Mouse (Mus musculus) adrenal gland, adult 2 months (tissue): ENCODE results near the gene Gpatch8. TPM values are rescaled to one million over a fixed set of nuclear protein-coding genes. Genes with fewer than 3 reads are reported as not detected.

Source experiments
- DNase-seq: peaks from one replicate; pipeline ENCODE4 v3.0.0; 2021
- long read RNA-seq: library from polyadenylated mRNA; stranded (forward); transcript quantifications from one replicate; pipeline ENCODE4 v2.0.0, GENCODE M21; 2021
- polyA plus RNA-seq: library from polyadenylated mRNA; depleted of rRNA; stranded (reverse); fragments of >200 nt; gene quantifications from 2 replicates; pipeline ENCODE4 v1.2.3, GENCODE M21; 2012; rRNA removed
- total RNA-seq, 2 experiments: library from RNA; stranded (reverse); gene quantifications; 2 replicates each; pipeline ENCODE4 v1.2.3; 2021

Gene Gpatch8
- 10 to 100 TPM; 23.2 to 31.4 TPM for total RNA-seq
- polyA plus RNA-seq: 16.0 and 18.4 TPM in 2 replicates
- long read RNA-seq, full-length matches to known transcripts: 2 of 4 reads
- long read RNA-seq, partial matches to known transcripts: 0 of 4 reads
- long read RNA-seq, other reads (novel, unspliced or antisense): 2 of 4 reads

- DNase-seq: peak; percentile 97
Observed at GRCm38 (mm10) chr11:102556031-102556715, at the start of gene Gpatch8. Gene Gpatch8, minus strand, starts transcription at chr11:102556392.

DNA sequence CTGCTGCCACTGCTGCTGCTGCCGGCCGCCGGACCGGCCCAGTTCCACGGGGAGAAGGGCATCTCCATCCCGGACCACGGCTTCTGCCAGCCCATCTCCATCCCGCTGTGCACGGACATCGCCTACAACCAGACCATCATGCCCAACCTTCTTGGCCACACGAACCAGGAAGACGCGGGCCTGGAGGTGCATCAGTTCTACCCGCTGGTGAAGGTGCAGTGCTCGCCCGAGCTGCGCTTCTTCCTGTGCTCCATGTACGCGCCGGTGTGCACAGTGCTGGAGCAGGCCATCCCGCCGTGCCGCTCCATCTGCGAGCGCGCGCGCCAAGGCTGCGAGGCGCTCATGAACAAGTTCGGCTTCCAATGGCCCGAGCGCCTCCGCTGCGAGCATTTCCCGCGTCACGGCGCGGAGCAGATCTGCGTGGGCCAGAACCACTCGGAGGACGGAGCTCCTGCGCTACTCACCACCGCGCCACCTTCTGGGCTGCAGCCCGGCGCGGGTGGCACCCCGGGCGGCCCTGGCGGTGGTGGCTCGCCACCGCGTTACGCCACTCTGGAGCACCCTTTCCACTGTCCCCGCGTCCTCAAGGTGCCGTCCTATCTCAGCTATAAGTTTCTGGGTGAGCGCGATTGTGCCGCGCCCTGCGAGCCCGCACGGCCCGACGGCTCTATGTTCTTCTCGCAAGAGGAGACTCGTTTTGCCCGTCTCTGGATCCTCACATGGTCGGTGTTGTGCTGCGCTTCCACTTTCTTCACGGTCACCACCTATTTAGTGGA, 48.8 kb upstream of the Gpatch8 start:
- peak; percentile 65 for DNase-seq

- peak; percentile 91 for DNase-seq
Observed at GRCm38 (mm10) chr11:102604010-102604584, 47.9 kb upstream of the Gpatch8 start, which contains the start of gene Fzd2. Gene Fzd2, plus strand, starts transcription at chr11:102604396.

DNA sequence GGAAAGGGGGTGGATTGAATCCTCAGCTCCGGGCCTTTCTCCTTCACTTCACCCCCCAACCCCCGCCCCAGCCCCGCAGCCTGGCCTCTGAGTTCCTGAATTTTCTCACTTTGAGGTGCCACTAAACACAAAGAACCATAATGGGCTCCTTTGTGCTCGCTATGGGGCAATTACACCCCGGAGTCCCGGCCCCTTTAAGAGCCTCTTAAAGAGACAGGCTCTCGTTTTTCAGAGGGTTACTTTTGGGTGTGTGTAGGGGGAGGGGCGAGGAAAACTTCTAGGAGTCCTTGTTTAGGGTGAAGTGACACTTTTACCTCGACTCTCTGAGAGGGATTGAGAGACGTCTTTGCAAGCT, 47.3 kb upstream of the Gpatch8 start:
- peak; percentile 64 for DNase-seq

DNA sequence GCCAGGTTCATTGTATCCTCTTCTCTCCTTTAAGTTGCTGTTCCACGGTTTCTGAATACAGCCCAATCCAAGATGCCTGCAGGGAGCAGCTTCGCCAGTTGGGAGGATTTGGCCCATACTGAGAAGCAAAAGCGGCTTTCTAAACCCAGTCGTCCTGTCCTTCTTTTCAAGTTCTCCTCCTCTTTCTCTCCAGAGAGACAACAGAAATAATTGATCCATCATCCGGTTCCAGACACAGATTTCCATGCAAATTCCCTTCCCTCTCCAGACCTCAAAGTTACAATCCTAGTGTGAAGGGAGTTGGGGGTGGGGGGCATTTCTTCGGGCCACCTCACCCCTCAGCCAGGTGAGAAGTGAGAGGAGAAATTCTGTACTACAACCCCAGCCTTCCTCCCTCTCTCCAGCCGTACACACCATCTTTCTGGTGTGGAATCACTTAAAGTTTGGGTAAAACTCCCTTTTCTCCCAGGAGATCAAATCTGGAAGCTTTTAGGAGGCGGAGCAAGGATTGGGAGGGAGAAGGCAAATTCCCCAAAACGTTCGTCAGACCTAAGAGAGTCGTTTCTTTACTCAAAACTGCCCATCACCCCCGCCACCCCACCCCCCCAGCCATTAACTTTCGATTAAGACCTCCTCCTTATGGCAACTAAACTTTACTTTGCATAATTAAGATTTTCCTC, 46.8 kb upstream of the Gpatch8 start:
- no peak for DNase-seq

DNA sequence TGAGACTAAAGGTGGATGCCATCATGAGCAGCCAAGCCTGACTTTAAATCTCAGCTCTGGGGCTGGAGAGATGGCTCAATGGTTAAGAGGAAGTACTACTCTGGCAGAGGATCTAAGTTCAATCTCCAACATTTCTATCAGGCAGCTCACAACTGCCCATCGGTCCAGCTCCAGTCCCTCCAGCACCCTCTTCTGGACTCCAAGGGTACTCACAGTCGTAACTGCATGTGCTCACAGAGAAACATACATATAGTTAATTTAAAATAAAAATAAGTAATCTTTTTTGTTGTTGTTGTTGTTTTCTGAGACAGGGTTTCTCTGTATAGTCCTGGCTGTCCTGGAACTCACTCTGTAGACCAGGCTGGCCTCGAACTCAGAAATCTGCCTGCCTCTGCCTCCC, 43.7 kb upstream of the Gpatch8 start:
- DNase-seq: no peak

DNA sequence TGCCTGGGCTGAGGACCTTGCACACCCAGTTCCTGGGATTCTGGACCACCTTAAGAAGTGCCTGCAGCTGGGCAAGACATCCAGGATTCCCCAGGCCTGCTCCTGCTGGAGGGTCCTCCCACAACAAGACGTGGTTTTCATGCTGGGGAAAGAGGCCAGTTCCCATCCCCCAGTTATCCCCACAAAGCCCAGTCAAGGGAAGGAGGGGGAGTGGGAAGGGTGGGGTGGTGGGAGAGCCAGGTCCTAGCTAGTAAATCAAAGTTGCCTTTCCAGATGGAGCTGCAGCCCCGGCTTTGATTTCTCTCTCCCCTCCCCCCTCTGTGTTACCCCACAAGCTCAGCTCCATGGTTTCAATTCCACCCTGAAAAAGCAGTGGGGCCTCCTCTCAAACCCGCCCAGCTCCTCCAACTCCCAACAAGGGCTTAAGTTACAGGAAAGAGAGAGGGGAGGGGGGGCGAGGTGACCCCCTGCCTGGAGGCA, 39.2 kb upstream of the Gpatch8 start:
- no peak for DNase-seq

- DNase-seq: no peak
Observed at GRCm38 (mm10) chr11:102587554-102587953, 31.4 kb upstream of the Gpatch8 start.

GRCm38 (mm10) chr11:102586445-102587130, 30.4 kb upstream of the Gpatch8 start:
- DNase-seq: no peak

DNA sequence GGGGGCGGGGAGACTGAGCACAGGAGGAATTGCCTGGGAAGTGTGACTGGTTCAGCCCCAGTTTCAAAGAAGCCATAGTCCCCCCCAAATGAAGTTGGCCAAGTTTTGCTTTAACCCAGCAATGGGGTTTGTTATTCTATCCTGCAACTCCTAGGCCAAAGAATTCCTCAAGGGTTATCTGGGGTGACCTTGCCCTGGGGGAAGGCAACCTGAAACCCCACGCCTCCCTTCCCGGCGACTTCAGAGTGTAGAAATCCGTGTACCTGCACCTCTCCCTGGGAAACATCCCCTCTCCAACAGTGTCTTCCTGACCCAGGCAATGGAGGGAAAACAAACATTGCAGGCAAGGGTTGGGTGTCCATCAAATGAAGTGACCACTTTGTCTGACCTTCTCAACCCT, 26.5 kb upstream of the Gpatch8 start:
- DNase-seq: no peak

DNA sequence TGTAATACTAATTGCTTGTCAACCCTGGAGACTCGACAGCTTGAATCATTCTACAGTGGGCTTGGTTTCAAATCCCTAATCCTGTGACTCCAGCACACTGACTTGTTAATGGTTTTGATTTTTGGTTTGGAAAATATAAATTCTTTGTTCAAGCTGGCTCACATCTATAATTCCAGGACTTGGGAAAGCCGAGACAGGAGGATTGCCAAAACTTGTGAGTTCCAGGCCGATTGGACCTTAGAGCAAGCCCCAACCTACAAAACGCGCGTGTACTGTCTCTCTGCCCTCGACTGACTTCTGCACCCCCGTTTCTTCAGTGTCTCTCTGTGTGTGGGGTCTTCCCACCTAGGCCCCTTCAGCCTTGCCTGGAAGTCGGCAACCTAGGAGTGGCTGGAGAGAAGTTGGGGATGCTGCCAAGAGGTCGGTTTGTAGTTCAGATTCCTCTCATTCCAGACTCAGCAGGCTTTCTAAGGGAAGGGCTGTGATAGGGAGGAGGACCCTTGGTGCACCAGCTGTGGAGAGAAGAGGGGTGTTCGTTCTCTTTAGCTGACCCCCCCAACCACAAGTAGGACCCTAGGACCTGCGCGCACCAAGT, 25.9 kb upstream of the Gpatch8 start:
- DNase-seq: no peak

DNA sequence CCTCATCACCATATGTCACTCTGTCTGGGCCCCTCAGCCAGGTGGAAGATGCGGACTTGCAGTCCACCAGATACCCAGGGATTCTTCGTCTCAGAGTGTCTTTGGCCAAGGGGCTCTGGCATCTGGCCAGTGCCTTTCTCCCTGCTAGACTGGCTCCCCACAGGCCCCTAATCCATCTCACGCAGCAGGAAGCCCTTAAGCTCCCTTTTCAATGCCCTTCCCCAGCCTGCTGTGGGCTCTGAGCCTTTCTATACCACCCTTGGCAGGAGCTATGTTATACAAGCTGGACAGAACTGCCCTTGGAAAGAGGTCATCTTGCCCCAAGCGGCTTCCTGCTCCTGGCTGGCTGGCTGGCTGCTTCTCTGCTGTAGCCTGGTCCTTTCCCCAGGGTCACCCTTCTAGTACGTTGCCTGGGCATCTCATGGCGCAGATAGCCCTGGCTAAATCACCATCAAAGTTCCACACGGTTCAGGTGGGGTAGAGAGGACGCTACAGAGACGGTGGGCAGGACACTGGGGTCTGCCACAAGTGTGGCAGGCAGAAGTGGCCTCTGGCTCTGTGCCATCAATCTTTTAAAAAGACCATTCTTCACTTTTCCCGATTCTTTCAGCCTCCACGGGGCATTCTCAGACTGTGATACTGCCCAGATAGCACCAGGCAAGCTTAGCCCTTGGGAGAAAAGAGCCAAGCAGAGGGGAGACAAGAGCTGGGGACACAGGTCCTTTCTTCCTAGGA, 25.3 kb upstream of the Gpatch8 start:
- DNase-seq: no peak

GRCm38 (mm10) chr11:102580034-102580330, 23.8 kb upstream of the Gpatch8 start:
- DNase-seq: no peak

- DNase-seq: no peak
Observed at GRCm38 (mm10) chr11:102579165-102580033, 23.2 kb upstream of the Gpatch8 start, which contains the start of gene Gm11627. Gene Gm11627, minus strand, starts transcription at chr11:102579461.

- peak; percentile 86 for DNase-seq
Observed at GRCm38 (mm10) chr11:102578341-102579118, 22.3 kb upstream of the Gpatch8 start.

GRCm38 (mm10) chr11:102576050-102576754, 20.0 kb upstream of the Gpatch8 start:
- DNase-seq: no peak

GRCm38 (mm10) chr11:102575034-102575433, 18.8 kb upstream of the Gpatch8 start:
- no peak for DNase-seq
